Mouse (Mus musculus): ENCODE results near the gene Ncs1. TPM values are rescaled to one million over a fixed set of nuclear protein-coding genes. Genes with fewer than 3 reads are reported as not detected.
A peak's percentile ranks its signal among the peaks of the same experiment; 100 is the strongest.

Ncs1 gene
- 2.2 and 2.3 TPM in 2 replicates for polyA plus RNA-seq (2015; fragmentation: Nextera tagmentation; extraction: Ambion mirVana)

DNA sequence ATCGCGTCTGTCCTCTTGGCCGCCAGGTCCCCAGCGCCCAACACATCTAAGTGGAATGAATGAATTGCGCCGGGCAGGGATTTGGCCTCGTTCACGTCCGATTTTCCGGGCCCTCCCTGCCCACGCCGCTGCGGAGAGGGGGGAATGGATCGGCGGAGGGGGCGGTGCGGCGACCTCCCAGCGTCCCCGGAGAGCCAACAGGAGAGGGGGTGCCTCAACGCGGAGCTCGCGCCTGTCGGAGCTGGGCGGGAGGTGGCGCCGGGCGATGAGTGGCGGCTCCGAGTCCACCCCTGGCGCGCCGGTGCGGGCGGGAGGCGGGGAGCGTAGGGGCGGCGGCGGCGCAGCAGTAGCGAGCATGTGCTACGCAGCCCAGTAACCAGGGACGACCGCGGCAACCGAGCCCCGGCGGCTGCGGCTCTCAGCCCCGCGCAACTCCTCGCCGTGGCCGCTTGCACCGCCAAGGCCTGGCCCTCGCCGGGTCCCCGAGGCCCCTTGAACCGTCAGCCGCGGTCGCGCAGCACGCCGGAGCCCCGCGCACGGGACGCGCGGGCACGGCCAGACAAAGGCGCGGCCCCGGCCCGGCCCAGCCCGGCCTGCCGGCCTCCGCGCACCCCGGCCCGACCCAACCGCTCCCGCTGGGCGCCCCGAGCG is at the start of gene Ncs1:
Gene Ncs1, plus strand, starts transcription at position 333 of the 651 bp plus-strand sequence.
- Histone ChIP-seq H3K36me3 (no peaks in the 10 kb centered on the region), H3K27ac (no peak within 1 kb of the TSS), H3K4me1 (replicated peaks) (peaks cover 12% of the 10 kb centered on the region), H3K4me3 (replicated peaks) (peak within 1 kb of the TSS; percentile 61), H3K27me3 (peaks cover 76% of the 10 kb centered on the region), H3K9me3 (replicated peaks) (no peaks in the 10 kb centered on the region), H3K9ac (peak within 1 kb of the TSS; percentile 64), H3K4me2 (peak within 1 kb of the TSS; percentile 76)
- WGBS (ENCODE audit: insufficient replicate concordance) = 1% methylated on average over 84 of the region's 89 CpGs
- DNase-seq (no peak), ATAC-seq (ENCODE audit: low read depth) (peak; percentile 56)

DNA sequence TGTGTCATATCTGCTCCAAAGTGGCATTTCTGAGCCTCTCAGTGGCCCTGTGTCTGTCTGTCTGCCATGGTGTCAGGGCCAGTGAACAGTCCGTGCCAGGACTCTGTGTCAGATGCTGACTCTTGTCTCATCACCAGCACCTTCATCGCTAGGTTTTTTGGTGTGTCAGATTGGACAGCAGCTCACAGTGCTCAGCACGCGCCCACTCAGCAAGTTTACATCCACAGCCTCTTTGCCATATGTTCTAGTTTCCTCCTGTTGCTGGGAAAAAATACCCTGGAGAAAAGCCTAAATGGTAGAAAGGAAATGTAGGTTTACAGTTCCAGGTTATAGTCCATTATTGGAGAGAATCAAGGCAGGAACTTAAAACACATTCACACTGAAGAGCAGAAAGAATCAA is 47.0 kb upstream of the Ncs1 start:
- no peak overlapping the region for H3K4me3 ChIP-seq (replicated peaks)
- H3K4me1 ChIP-seq (replicated peaks) = peaks cover 13% of the 10 kb centered on the region
- H3K9ac ChIP-seq = no peak overlapping the region
- H3K4me2 ChIP-seq = no peak overlapping the region
- H3K36me3 ChIP-seq = peaks cover 40% of the 10 kb centered on the region
- H3K27me3 ChIP-seq = no peaks in the 10 kb centered on the region
- H3K9me3 ChIP-seq (replicated peaks) = no peaks in the 10 kb centered on the region
- no peak overlapping the region for H3K27ac ChIP-seq
- ATAC-seq (ENCODE audit: low read depth) = no peak
- no peak for DNase-seq
- 82% methylated on average over 4 of the region's 4 CpGs for WGBS (ENCODE audit: insufficient replicate concordance)

DNA sequence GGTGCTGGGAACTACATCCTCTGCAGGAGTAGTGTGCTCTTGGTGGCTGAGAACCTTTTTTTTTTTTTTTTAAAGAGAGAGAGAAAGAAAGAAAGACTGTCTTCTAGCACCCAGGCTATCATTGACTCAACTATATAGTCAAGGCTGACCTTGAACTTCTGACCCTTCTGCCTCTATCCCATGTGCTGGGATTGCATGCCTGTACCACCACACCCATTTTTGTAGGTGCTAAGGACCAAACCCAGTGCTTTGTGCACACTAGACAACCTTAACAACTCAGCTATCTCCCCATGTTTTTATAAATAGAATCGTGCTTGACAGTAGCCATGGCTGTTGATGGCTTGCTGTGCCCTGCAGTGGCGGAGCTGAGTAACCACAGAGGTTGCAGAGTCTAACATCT is 45.6 kb upstream of the Ncs1 start:
- DNase-seq (no peak), ATAC-seq (ENCODE audit: low read depth) (no peak)
- Histone ChIP-seq H3K9me3 (replicated peaks) (no peaks in the 10 kb centered on the region), H3K9ac (no peak overlapping the region), H3K4me3 (replicated peaks) (no peak overlapping the region), H3K4me1 (replicated peaks) (peaks cover 13% of the 10 kb centered on the region), H3K27ac (no peak overlapping the region), H3K36me3 (peaks cover 34% of the 10 kb centered on the region), H3K27me3 (no peaks in the 10 kb centered on the region), H3K4me2 (no peak overlapping the region)
- WGBS (ENCODE audit: insufficient replicate concordance) = 74% methylated on average over 2 of the region's 2 CpGs

DNA sequence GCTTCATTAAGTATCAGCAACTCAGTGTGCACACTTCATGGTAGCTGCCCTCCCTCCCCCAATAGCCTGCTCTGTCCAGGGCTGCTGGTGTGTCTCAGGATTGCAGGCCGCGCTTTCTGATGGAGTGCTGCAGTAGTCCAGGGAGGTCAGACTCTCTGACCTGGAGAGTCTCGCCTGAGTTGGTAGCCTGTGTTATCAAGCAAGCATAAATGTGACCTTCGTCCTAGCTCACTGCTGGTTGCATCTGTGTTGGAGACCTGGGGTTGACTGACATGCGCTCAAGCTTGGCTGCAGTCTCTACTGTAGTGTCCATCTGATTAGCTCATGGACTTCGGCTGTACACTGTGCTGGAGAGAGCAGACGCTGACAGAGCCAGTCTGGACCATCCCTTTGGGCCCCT is 43.8 kb upstream of the Ncs1 start:
- 74% methylated on average over 7 of the region's 7 CpGs for WGBS (ENCODE audit: insufficient replicate concordance)

DNA sequence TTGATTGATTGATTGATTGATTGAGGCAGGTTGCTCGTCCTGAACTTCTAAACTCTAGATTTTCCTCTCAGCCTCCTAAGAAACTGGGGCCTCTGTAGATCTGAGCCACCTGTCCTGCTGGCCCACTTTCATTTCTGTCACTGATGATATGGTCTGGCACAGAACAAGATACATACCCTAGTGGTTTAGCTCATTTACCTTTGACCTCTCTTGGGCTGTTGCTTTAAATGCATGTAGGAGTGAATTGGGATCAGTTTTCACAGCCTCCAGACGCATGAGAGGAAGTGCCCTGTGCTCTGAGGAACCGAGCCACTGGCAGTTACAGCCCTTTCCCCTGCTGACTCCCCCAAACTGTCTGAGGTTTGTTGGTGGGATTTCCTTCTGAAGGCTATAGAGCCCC is 43.3 kb upstream of the Ncs1 start:
- H3K27ac ChIP-seq = peak overlapping the region; percentile 65
- no peaks in the 10 kb centered on the region for H3K9me3 ChIP-seq (replicated peaks)
- H3K36me3 ChIP-seq = peaks cover 28% of the 10 kb centered on the region
- no peak for DNase-seq
- no peak for ATAC-seq (ENCODE audit: low read depth)
- no peak overlapping the region for H3K4me3 ChIP-seq (replicated peaks)
- H3K27me3 ChIP-seq = no peaks in the 10 kb centered on the region
- 0 out of 2 replicates have a peak overlapping the region, but pooled peaks have one; percentile 22 for H3K9ac ChIP-seq
- H3K4me2 ChIP-seq = no peak overlapping the region
- WGBS (ENCODE audit: insufficient replicate concordance) = 47% methylated on average over 3 of the region's 3 CpGs
- peaks cover 19% of the 10 kb centered on the region for H3K4me1 ChIP-seq (replicated peaks)

More for the DNA sequence above, 43.8 kb upstream of the Ncs1 start:
- Histone ChIP-seq H3K4me3 (replicated peaks) (no peak overlapping the region), H3K9me3 (replicated peaks) (no peaks in the 10 kb centered on the region), H3K4me2 (no peak overlapping the region), H3K27me3 (no peaks in the 10 kb centered on the region), H3K36me3 (peaks cover 30% of the 10 kb centered on the region), H3K4me1 (replicated peaks) (peaks cover 19% of the 10 kb centered on the region), H3K9ac (no peak overlapping the region), H3K27ac (peak overlapping the region; percentile 65)
- ATAC-seq (ENCODE audit: low read depth) (peak; percentile 88), DNase-seq (no peak)

DNA sequence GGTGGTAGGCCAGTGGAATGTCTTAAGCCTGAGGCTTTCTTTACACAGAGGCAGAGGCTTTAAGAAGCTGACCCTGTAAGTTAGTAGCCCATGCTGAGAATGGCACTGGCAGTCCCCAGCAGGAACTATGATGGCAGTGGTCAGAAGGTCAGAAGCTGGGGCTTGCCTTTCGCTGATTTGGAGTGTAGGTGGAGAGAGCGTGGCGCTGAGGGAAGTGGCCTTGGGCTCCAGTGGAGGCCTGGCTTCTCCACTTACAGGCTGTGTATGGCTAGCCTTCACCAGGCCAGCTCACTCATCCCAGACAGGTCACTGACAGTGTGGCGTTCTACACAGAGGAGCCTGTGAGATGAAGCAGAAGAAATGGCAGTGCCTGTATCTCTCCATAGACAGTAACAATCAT is 42.7 kb upstream of the Ncs1 start:
- H3K4me1 ChIP-seq (replicated peaks) = peaks cover 19% of the 10 kb centered on the region
- peak overlapping the region; percentile 65 for H3K27ac ChIP-seq
- H3K9me3 ChIP-seq (replicated peaks) = no peaks in the 10 kb centered on the region
- 0 out of 2 replicates have a peak overlapping the region, but pooled peaks have one; percentile 22 for H3K9ac ChIP-seq
- ATAC-seq (ENCODE audit: low read depth) = no peak
- peaks cover 28% of the 10 kb centered on the region for H3K36me3 ChIP-seq
- WGBS (ENCODE audit: insufficient replicate concordance) = 72% methylated on average over 4 of the region's 4 CpGs
- no peak overlapping the region for H3K4me2 ChIP-seq
- H3K27me3 ChIP-seq = no peaks in the 10 kb centered on the region
- H3K4me3 ChIP-seq (replicated peaks) = no peak overlapping the region
- DNase-seq = no peak

DNA sequence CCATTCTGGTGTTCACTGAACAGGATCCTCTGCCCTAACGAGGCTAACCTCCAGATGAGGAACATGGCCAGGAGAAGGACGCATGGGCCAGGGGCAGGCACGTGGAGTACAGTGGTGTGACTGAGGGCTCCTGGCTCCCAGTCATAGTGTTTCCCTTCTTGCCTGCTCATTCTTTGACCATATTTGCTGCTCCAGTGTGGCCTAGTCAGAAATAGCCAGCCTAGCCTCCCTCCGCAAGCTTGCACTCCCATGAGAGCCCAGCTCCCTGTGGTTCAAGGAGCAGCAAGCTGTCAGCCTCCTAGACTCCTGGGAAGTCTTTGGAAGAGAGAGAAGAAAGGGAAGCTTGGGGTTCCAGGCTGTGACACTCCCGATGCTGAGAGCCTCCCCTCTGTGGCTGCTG is 40.9 kb upstream of the Ncs1 start:
- H3K9ac ChIP-seq = no peak overlapping the region
- H3K36me3 ChIP-seq = peaks cover 31% of the 10 kb centered on the region
- 78% methylated on average over 5 of the region's 5 CpGs for WGBS (ENCODE audit: insufficient replicate concordance)
- H3K4me3 ChIP-seq (replicated peaks) = no peak overlapping the region
- no peaks in the 10 kb centered on the region for H3K9me3 ChIP-seq (replicated peaks)
- ATAC-seq (ENCODE audit: low read depth) (no peak), DNase-seq (no peak)
- H3K4me2 ChIP-seq = no peak overlapping the region
- H3K27ac ChIP-seq = no peak overlapping the region
- H3K4me1 ChIP-seq (replicated peaks) = peaks cover 19% of the 10 kb centered on the region
- H3K27me3 ChIP-seq = no peaks in the 10 kb centered on the region

DNA sequence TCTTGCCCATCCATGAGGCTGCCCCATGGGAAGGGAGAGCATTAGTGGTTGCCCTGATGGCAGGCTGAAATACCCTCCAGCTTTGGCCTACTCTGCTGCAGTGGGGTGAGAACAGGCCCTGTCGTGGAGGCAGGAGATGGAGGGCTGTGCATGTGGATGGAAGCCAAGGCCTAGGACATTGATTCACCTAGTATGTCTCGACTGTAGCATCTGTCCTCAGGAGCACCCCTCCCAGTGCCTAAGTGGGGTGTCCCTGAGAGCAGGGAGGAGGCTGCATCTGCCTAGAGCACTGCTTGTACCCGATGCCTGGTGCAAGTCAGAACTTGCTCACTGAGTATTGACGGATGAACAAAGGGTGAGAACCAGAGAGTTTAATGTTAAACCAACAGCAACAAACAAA is 39.4 kb upstream of the Ncs1 start:
- DNase-seq (no peak), ATAC-seq (ENCODE audit: low read depth) (no peak)
- no peak overlapping the region for H3K4me2 ChIP-seq
- H3K9me3 ChIP-seq (replicated peaks) = no peaks in the 10 kb centered on the region
- no peaks in the 10 kb centered on the region for H3K27me3 ChIP-seq
- 77% methylated on average over 4 of the region's 4 CpGs for WGBS (ENCODE audit: insufficient replicate concordance)
- peaks cover 40% of the 10 kb centered on the region for H3K36me3 ChIP-seq
- H3K4me1 ChIP-seq (replicated peaks) = peaks cover 19% of the 10 kb centered on the region
- H3K4me3 ChIP-seq (replicated peaks) = no peak overlapping the region
- H3K27ac ChIP-seq = no peak overlapping the region
- no peak overlapping the region for H3K9ac ChIP-seq

DNA sequence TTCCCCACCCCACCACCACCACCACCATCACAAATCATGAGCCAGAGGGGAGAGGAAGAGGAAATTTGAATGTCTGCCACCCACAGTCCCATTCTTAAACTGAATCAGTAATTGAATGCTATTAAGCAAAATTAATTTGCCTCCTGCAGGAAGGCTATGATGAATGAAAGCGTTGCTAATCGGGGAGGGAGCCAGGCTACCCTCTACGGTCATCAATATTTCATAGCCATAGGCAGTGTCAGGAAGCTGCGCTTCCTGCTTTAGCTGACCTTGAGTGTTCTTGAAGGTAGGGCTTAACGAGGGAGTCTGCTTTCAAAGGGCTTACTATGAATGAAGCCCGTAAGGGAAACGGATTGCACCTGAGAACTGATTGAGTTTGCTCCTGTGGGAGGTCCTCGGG is 38.7 kb upstream of the Ncs1 start:
- no peak overlapping the region for H3K4me3 ChIP-seq (replicated peaks)
- peaks cover 19% of the 10 kb centered on the region for H3K4me1 ChIP-seq (replicated peaks)
- ATAC-seq (ENCODE audit: low read depth) = no peak
- no peaks in the 10 kb centered on the region for H3K9me3 ChIP-seq (replicated peaks)
- no peaks in the 10 kb centered on the region for H3K27me3 ChIP-seq
- 73% methylated on average over 8 of the region's 8 CpGs for WGBS (ENCODE audit: insufficient replicate concordance)
- H3K4me2 ChIP-seq = no peak overlapping the region
- no peak overlapping the region for H3K9ac ChIP-seq
- H3K36me3 ChIP-seq = peaks cover 41% of the 10 kb centered on the region
- no peak for DNase-seq
- H3K27ac ChIP-seq = no peak overlapping the region

DNA sequence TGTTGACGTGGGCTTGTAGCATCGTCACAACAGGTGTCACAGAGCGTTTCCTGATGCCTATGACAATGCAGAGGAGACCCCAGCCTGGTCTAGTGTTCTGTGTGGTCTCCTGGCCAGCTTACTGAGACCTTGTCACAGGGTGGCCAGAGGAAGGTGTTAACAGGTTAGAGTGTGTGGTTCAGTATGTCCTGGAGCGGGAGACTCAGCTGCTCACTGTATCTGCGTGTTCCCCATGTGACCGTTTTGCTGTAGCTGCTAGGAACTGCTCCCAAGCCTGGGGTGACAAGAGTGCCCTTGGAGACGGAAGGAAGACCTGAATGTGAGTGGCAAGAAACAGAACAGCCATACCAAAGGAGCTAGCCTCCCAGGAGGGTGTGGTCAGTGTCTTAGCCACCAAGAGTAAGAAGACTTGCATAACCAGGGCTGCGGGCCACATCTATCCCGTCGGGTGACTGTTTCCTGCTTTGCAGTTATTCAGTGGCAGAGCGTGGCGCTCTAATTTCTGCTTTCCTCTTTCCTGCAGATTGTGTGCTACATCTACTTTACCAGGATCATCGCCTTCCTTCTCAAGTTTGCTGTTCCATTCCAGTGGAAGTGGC is 37.0 kb upstream of the Ncs1 start:
- no peak for DNase-seq
- H3K4me1 ChIP-seq (replicated peaks) = 0 out of 2 replicates have a peak, but pooled peaks cover 6% of the 10 kb centered on the region
- no peak overlapping the region for H3K27ac ChIP-seq
- no peak overlapping the region for H3K9ac ChIP-seq
- no peaks in the 10 kb centered on the region for H3K9me3 ChIP-seq (replicated peaks)
- H3K4me3 ChIP-seq (replicated peaks) = no peak overlapping the region
- ATAC-seq (ENCODE audit: low read depth) = no peak
- no peak overlapping the region for H3K4me2 ChIP-seq
- H3K36me3 ChIP-seq = peaks cover 57% of the 10 kb centered on the region
- WGBS (ENCODE audit: insufficient replicate concordance) = 79% methylated on average over 13 of the region's 13 CpGs
- no peaks in the 10 kb centered on the region for H3K27me3 ChIP-seq

DNA sequence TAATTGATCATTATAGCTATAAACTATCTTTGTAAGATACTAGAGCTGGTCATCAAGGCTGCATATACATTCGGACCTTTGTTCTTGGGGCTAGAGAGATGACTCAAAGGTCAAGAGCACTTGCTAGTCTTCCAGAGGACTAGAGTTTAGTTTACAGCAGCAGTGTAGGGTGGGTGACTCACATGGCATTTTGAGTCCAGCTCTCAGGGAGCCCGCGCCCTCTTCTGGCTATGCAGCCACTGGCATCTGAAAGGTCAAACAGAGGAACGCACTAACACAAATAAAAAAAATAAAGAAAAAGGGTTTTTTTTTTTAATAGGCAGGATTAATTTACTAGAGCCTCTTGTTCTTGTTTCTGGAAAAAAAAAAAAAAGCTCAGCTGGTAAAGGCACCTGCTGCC is 36.1 kb upstream of the Ncs1 start:
- Histone ChIP-seq H3K27me3 (no peaks in the 10 kb centered on the region), H3K4me2 (no peak overlapping the region), H3K4me1 (replicated peaks) (0 out of 2 replicates have a peak, but pooled peaks cover 6% of the 10 kb centered on the region), H3K36me3 (peaks cover 64% of the 10 kb centered on the region), H3K27ac (no peak overlapping the region), H3K9ac (no peak overlapping the region), H3K4me3 (replicated peaks) (no peak overlapping the region), H3K9me3 (replicated peaks) (no peaks in the 10 kb centered on the region)
- 84% methylated on average over 4 of the region's 4 CpGs for WGBS (ENCODE audit: insufficient replicate concordance)
- no peak for ATAC-seq (ENCODE audit: low read depth)
- no peak for DNase-seq
